Mouse (Mus musculus) bone marrow, adult 2 months (tissue): ENCODE measurements around the gene Rab6a. TPM values are rescaled to one million over a fixed set of nuclear protein-coding genes. Genes with fewer than 3 reads are reported as not detected.

Source experiments
- H3K27ac ChIP-seq: fragments of 200-500 bp; 2 replicates; pipeline ENCODE4 v1.5.1; 2012; ENCODE audit warnings: low read depth, mild to moderate bottlenecking, control low read depth, inconsistent platforms, low read length; ENCODE audit not compliant: control insufficient read depth, poor library complexity, insufficient read depth
- H3K4me1 ChIP-seq: fragments of 200-500 bp; 2 replicates; pipeline ENCODE4 v1.6.1; 2011; ENCODE audit warnings: low read length; ENCODE audit not compliant: control insufficient read depth, insufficient read depth
- H3K4me3 ChIP-seq: fragments of 200-500 bp; replicated peaks from 2 replicates; pipeline ENCODE3; 2011; ENCODE audit warnings: mild to moderate bottlenecking, low read depth, low read length, control low read depth; ENCODE audit not compliant: control insufficient read depth
- CTCF ChIP-seq: fragments of 200-500 bp; IDR thresholded peaks from 2 replicates; pipeline ENCODE4 v1.5.1; 2011; ENCODE audit warnings: low read length, control low read depth; ENCODE audit not compliant: control insufficient read depth, insufficient read depth
- POLR2A ChIP-seq: fragments of 200-500 bp; IDR thresholded peaks from 2 replicates; pipeline ENCODE4 v1.6.1; 2011; ENCODE audit warnings: low read depth, mild to moderate bottlenecking, control low read depth, low read length, borderline replicate concordance; ENCODE audit not compliant: control insufficient read depth
- WGBS: fragments of 180-500 bp; shearing (Covaris S2); methylation state at CpG from one replicate; pipeline ENCODE4 v1.1.7; 2018; 5-methylcytosine and 5-hydroxymethylcytosine counted together
- polyA plus RNA-seq: library from polyadenylated mRNA; stranded (reverse); fragments of >200 nt; gene quantifications from 2 replicates; pipeline ENCODE4 v1.2.4, GENCODE M21; 2011; ENCODE audit warnings: low replicate concordance; ENCODE audit not compliant: missing spikeins, insufficient read depth, insufficient read length

The Rab6a gene
- polyA plus RNA-seq, 1 experiment = 34.8 TPM

DNA sequence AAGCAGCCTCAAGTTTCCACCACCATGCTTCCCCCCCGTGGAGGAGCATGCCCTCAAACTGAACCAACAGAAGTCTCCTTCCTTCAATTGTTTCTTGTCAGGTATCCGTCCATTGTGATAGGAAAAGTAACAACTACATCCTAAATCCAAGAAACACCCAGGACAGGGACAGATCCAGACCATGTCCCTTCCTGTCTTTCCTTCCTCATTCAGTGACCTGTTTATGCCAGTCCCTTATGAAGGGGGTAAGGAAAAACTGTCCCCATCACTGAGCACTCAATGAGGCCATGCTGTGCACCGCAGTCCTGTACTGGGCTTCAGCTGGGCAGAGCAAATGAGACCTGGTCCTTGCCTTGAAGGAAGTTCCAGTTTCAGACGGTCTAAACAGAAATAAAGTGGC lies 41.9 kb downstream of the Rab6a start:
- no peak overlapping the region for H3K27ac ChIP-seq
- 77% methylated on average over 4 of the region's 4 CpGs for WGBS
- H3K4me1 ChIP-seq = no peaks in the 10 kb centered on the region
- TF ChIP-seq POLR2A (no peak), CTCF (no peak)
- H3K4me3 ChIP-seq = no peak overlapping the region

GRCm38 (mm10) chr7:100649826-100650225 lies 42.6 kb downstream of the Rab6a start:
- Histone ChIP-seq H3K27ac (no peak overlapping the region), H3K4me3 (no peak overlapping the region), H3K4me1 (no peaks in the 10 kb centered on the region)
- WGBS = 88% methylated on average over 8 of the region's 8 CpGs
- TF ChIP-seq POLR2A = no peak
- no peak for TF ChIP-seq CTCF

- WGBS = 78% methylated on average over 6 of the region's 6 CpGs
- H3K4me3 ChIP-seq = no peak overlapping the region
- no peak overlapping the region for H3K27ac ChIP-seq
- H3K4me1 ChIP-seq = no peaks in the 10 kb centered on the region
- TF ChIP-seq POLR2A (no peak), CTCF (no peak)
These were observed 43.2 kb downstream of the Rab6a start for GRCm38 (mm10) chr7:100650421-100650820.

GRCm38 (mm10) chr7:100651011-100651410 lies 43.8 kb downstream of the Rab6a start:
- Histone ChIP-seq H3K4me1 (no peaks in the 10 kb centered on the region), H3K4me3 (no peak overlapping the region), H3K27ac (no peak overlapping the region)
- 49% methylated on average over 4 of the region's 4 CpGs for WGBS
- TF ChIP-seq POLR2A = no peak
- TF ChIP-seq CTCF = no peak

DNA sequence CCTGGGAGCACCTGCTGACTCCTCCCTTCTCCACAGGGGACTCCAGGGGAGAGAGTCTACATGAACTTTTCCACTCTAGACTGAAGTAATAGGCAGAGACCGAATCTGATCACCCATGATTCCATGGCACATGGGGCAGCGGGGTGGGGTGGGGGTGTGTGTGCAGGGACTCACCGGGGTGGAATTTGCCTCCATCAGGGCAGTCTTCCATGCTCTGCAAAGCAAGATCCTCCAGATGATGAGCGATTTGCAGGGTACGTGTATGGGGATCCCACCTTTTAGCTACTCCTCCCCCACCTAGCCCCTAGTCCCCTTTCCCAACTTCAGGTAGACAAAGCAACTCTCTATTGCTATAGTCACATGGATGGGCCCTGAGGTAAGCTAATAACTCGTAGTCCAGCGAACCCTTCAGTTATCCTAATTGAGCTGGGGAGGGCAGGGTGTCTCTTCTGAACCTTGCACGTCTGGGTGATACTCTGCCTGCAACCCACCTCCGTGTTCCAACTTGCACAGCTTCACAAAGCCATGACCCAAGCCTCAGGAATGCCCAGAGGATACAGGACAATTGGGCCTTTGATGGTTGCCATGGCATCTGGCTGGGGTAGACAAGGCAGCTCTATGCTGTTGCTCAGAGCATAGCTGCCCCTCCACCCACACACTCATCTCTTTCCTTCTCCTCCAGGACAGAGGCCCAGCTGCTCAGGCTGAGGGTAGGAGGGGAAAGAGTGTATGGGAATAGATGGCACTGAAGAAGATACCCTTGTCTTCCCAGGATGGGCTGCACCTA lies 46.5 kb downstream of the Rab6a start:
- WGBS = 88% methylated on average over 9 of the region's 9 CpGs
- no peaks in the 10 kb centered on the region for H3K4me1 ChIP-seq
- TF ChIP-seq POLR2A (no peak), CTCF (no peak)

DNA sequence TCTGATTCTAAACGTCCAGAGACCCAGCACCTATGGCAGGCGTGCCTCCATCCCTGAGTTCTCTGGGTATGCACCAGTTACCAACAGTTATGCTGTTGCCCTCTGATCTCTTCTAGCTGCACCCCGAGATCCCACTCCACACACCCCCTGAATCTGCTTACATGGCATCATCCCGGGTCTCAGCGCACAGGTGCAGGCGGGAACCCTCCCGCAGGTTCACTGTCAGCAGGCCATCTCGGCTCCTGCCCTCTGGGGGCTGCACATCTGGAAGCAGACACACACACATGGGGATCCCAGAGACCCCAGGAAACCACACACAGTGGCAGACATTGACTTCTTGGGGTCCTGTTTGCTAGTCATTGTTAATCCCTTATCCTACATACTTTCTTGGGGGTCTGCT lies 47.2 kb downstream of the Rab6a start:
- Histone ChIP-seq H3K4me1 (no peaks in the 10 kb centered on the region), H3K27ac (no peak overlapping the region), H3K4me3 (no peak overlapping the region)
- 84% methylated on average over 8 of the region's 8 CpGs for WGBS
- TF ChIP-seq CTCF = no peak
- TF ChIP-seq POLR2A = no peak

More for the DNA sequence above, 46.5 kb downstream of the Rab6a start:
- Histone ChIP-seq H3K27ac (no peak overlapping the region), H3K4me3 (no peak overlapping the region)

GRCm38 (mm10) chr7:100656739-100657138 lies 49.5 kb downstream of the Rab6a start:
- no peaks in the 10 kb centered on the region for H3K4me1 ChIP-seq
- WGBS = 71% methylated on average over 5 of the region's 5 CpGs
- H3K4me3 ChIP-seq = no peak overlapping the region
- TF ChIP-seq CTCF (no peak), POLR2A (no peak)
- no peak overlapping the region for H3K27ac ChIP-seq

DNA sequence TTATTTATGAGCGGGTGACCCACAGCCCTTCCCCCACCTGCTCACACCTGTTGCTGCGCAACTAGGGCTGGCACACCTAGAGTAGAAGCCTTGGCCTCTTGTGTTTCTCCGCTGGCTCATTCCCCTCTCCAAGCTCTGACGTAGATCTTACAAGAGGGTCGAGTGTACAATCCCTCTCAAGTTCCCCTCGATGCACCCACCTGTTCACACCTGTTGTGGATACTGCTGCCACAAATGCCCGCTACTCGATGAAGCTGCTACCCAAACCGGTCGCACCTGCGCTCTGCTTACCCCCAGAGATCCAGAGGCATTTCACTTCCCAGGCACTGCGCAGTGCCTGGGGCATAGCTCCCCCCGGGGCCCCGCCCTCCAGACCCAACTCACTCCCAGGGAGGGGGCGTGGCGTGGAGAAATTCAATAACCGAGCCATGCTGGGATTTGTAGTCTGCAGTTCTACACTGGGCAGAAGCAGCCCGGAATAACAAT lies 50.9 kb downstream of the Rab6a start:
- TF ChIP-seq CTCF = no peak
- TF ChIP-seq POLR2A = no peak
- Histone ChIP-seq H3K4me1 (no peaks in the 10 kb centered on the region), H3K27ac (no peak overlapping the region), H3K4me3 (no peak overlapping the region)
- 60% methylated on average over 18 of the region's 18 CpGs for WGBS
